ENCODE assay signal across 8 mouse cellular contexts in the genomic region with DNA sequence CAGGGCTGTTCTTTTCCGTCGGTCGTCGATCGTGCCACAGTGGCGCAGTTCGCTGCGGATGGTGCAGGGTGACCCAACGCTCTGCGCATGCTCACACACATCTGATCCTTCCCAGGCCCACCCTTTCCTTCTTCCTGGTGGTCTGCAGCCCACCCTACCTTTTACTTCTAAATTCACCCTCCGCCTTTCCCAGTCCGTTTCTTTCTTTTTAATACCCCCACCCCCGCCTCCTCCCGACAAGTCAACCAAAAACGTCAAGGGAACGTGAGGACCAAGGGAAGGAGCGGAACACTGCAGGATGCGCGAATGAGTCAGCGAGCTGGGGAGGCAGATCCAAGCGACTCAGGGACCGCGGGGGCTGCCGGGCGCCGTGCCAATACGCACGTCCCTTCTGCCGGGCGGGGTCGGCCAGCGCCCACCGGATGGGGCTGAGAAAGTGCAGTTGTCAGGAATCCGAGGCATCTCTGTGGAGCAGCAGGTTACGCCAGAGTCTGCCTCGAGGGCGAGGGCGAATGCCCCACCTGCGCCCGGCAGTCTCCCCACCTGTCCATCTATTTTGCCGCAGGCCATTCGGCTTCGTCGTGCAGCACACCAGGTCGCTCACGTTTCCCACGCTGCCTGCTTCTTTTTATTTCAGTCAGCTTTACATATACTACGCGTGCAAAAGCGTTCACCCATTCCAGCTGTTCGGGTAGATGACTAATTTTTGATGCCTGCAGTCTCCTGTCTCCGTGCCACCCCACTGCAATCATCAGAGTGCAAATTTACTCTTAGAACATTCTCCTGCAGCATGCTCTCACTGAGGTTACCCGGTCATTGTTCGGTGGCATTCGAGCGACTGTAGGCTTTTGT. TPM values are rescaled to one million over a fixed set of nuclear protein-coding genes. Genes with fewer than 3 reads are reported as not detected.
DNase-seq lines count a peak whose midpoint lies in the region; ATAC-seq and TF ChIP-seq lines count a peak whose summit lies in the region.

No protein-coding gene starts in this region.

- H3K4me2 ChIP-seq in embryonic facial prominence, embryonic 13.5 days, result peak overlapping the region; percentile 95
- peak overlapping the region; percentile 80 for H3K4me2 ChIP-seq in midbrain, embryonic 15.5 days

- no peaks in the 10 kb centered on the region for H3K9me3 ChIP-seq in embryonic facial prominence, embryonic 13.5 days
- H3K9me3 ChIP-seq in midbrain, embryonic 15.5 days, result no peaks in the 10 kb centered on the region

- no peaks in the 10 kb centered on the region for H3K36me3 ChIP-seq in embryonic facial prominence, embryonic 13.5 days
- H3K36me3 ChIP-seq in midbrain, embryonic 15.5 days (replicated peaks), result no peaks in the 10 kb centered on the region

- 2% methylated on average over 56 of the region's 56 CpGs for WGBS in bone marrow, adult 2 months
- WGBS in embryonic facial prominence, embryonic 13.5 days, result under 1% methylated on average over 56 of the region's 56 CpGs
- under 1% methylated on average over 56 of the region's 56 CpGs for WGBS in midbrain, embryonic 15.5 days

- H3K4me3 ChIP-seq in bone marrow, adult 2 months (replicated peaks; ENCODE audit: control insufficient read depth, low read depth, low read length), result peak overlapping the region; percentile 58
- peak overlapping the region; percentile 52 for H3K4me3 ChIP-seq in embryonic facial prominence, embryonic 13.5 days
- H3K4me3 ChIP-seq in midbrain, embryonic 15.5 days, result peak overlapping the region; percentile 56

- TF ChIP-seq CTCF in bone marrow, adult 2 months (IDR thresholded peaks at IDR 0.05; ENCODE audit: control insufficient read depth, insufficient read depth, low read length), result no peak

- DNase-seq in adrenal gland, adult 18-20 months (ENCODE audit: low spot score in 2 of 2), result peak; percentile 26 to 44
- no peak for DNase-seq in adrenal gland, adult 8-10 months
- DNase-seq in heart, postnatal 4 days, result peak; percentile 40
- DNase-seq in left cerebral cortex, postnatal 10 days (ENCODE audit: extremely low spot score in 1 of 2, low spot score in 2 of 2), result peak; percentile 74 to 90
- DNase-seq in telencephalon, adult 2 months (ENCODE audit: low read depth, low spot score), result peak; percentile 82

- H3K27ac ChIP-seq in bone marrow, adult 2 months (ENCODE audit: control insufficient read depth, insufficient read depth, low read depth, low read length, poor library complexity), result peak overlapping the region; percentile 83
- peak overlapping the region; percentile 51; the same call in 1 of the 2 replicates for H3K27ac ChIP-seq in embryonic facial prominence, embryonic 13.5 days
- H3K27ac ChIP-seq in midbrain, embryonic 15.5 days, result peak overlapping the region; percentile 96

- ATAC-seq in embryonic facial prominence, embryonic 13.5 days (ENCODE audit: insufficient number of reproducible peaks, insufficient read depth, low FRiP score, low TSS enrichment, low read depth), result no peak
- peak; percentile 92 for ATAC-seq in midbrain, embryonic 15.5 days (replicated peaks)

- TF ChIP-seq POLR2A in bone marrow, adult 2 months (IDR thresholded peaks at IDR 0.05; ENCODE audit: borderline replicate concordance, control insufficient read depth, low read depth, low read length), result peak; percentile 51; the same call in 1 of the 2 replicates

- no peaks in the 10 kb centered on the region; the same call in 1 of the 2 replicates for H3K4me1 ChIP-seq in bone marrow, adult 2 months (ENCODE audit: control insufficient read depth, insufficient read depth, low read length)
- peaks cover 12% of the 10 kb centered on the region; the same call in 1 of the 2 replicates for H3K4me1 ChIP-seq in embryonic facial prominence, embryonic 13.5 days
- peaks cover 35% of the 10 kb centered on the region for H3K4me1 ChIP-seq in midbrain, embryonic 15.5 days

- intact Hi-C loops in left cerebral cortex, postnatal 10 days (cut with DNase I), result loop anchor here (2.0 kb wide), 1 partner anchor 24 kb away; no protein-coding TSS in a partner anchor

- peak overlapping the region; percentile 70 for H3K9ac ChIP-seq in embryonic facial prominence, embryonic 13.5 days
- H3K9ac ChIP-seq in midbrain, embryonic 15.5 days, result peak overlapping the region; percentile 74

- H3K27me3 ChIP-seq in embryonic facial prominence, embryonic 13.5 days, result peaks cover 26% of the 10 kb centered on the region
- no peaks in the 10 kb centered on the region for H3K27me3 ChIP-seq in midbrain, embryonic 15.5 days (replicated peaks)

RNA-seq across cellular contexts. Expression of a gene that starts 36.8 kb away (rescaled TPM):
- 10 to 100 TPM in 1 of 2 experiments, 1 to 10 TPM in 1; 8.1 to 10.3 TPM for total RNA-seq in adrenal gland, adult 18-20 months (2021)
- 10 to 100 TPM; 10.3 to 17.0 (median 11.7) TPM for total RNA-seq in adrenal gland, adult 8-10 months (2022)
- 45.2 and 88.2 TPM in 2 replicates for polyA plus RNA-seq in bone marrow, adult 2 months (2011; ENCODE audit: insufficient read depth, insufficient read length, low replicate concordance, missing spikeins)
- 37.0 and 38.4 TPM in 2 replicates for polyA plus RNA-seq in embryonic facial prominence, embryonic 13.5 days (2015; fragmentation: Nextera tagmentation; extraction: Ambion mirVana)
- total RNA-seq in heart, postnatal 4 days (2021), result 1 to 10 TPM; 2.0 to 3.3 TPM
- 100 to 1,000 TPM; 127 to 133 TPM for total RNA-seq in left cerebral cortex, postnatal 10 days (2021)
- 34.6 and 36.8 TPM in 2 replicates for polyA plus RNA-seq in midbrain, embryonic 15.5 days (2015; fragmentation: Nextera tagmentation; extraction: Ambion mirVana)

RNA-seq across cellular contexts. Expression of a gene that starts 55.0 kb away (rescaled TPM):
- total RNA-seq in adrenal gland, adult 18-20 months (2021), result 10 to 100 TPM; 17.1 TPM
- 10 to 100 TPM; 18.6 to 24.8 (median 21.6) TPM for total RNA-seq in adrenal gland, adult 8-10 months (2022)
- polyA plus RNA-seq in bone marrow, adult 2 months (2011; ENCODE audit: insufficient read depth, insufficient read length, low replicate concordance, missing spikeins), result 9.6 and 18.0 TPM in 2 replicates
- 6.2 and 6.8 TPM in 2 replicates for polyA plus RNA-seq in embryonic facial prominence, embryonic 13.5 days (2015; fragmentation: Nextera tagmentation; extraction: Ambion mirVana)
- 10 to 100 TPM; 24.6 to 25.3 TPM for total RNA-seq in heart, postnatal 4 days (2021)
- 10 to 100 TPM; 26.7 to 30.3 TPM for total RNA-seq in left cerebral cortex, postnatal 10 days (2021)
- 8.3 and 9.1 TPM in 2 replicates for polyA plus RNA-seq in midbrain, embryonic 15.5 days (2015; fragmentation: Nextera tagmentation; extraction: Ambion mirVana)

RNA-seq across cellular contexts. Expression of a gene that starts 57.4 kb away (rescaled TPM):
- not detected for total RNA-seq in adrenal gland, adult 18-20 months (2021)
- not detected for total RNA-seq in adrenal gland, adult 8-10 months (2022)
- polyA plus RNA-seq in bone marrow, adult 2 months (2011; ENCODE audit: insufficient read depth, insufficient read length, low replicate concordance, missing spikeins), result 18.2 TPM in 1 of 2 replicates, not detected in the other
- 0.27 and 0.51 TPM in 2 replicates for polyA plus RNA-seq in embryonic facial prominence, embryonic 13.5 days (2015; fragmentation: Nextera tagmentation; extraction: Ambion mirVana)
- total RNA-seq in heart, postnatal 4 days (2021), result under 1 TPM; 0.38 to 0.41 TPM
- not detected for total RNA-seq in left cerebral cortex, postnatal 10 days (2021)
- 0.13 and 0.28 TPM in 2 replicates for polyA plus RNA-seq in midbrain, embryonic 15.5 days (2015; fragmentation: Nextera tagmentation; extraction: Ambion mirVana)

Comparison
In these comparisons a context has a peak if more than half of its experiments do, and no peak if none do; other contexts are left out.
1. RNA of a gene that starts 36.8 kb away (total RNA-seq): 127 to 133 TPM in left cerebral cortex, postnatal 10 days; 10.3 to 17.0 TPM in adrenal gland, adult 8-10 months, 8.1 to 10.3 TPM in adrenal gland, adult 18-20 months and 2.0 to 3.3 TPM in heart, postnatal 4 days; every median in the first group is over 4 times any median in the second.
2. Peak in every context shown above with its lines, with median percentiles within 50 percentile points of each other: H3K27ac ChIP-seq and H3K4me3 ChIP-seq.